Mouse (Mus musculus) erythroblast, embryonic 14.5 days (primary cell): ENCODE results near the gene Mum1. TPM values are rescaled to one million over a fixed set of nuclear protein-coding genes. Genes with fewer than 3 reads are reported as not detected.
A peak's percentile ranks its signal among the peaks of the same experiment; 100 is the strongest.
"Not testable (repeated sequence)": the region's sequence is repeated elsewhere in the genome, so short reads cannot be mapped to it uniquely, and the experiment has no call there.

Experiments used
- H3K27me3 ChIP-seq: 2 replicates; pipeline ENCODE4 v1.6.1; 2012; ENCODE audit warnings: inconsistent platforms; ENCODE audit not compliant: control insufficient read depth
- H3K36me3 ChIP-seq: 2 replicates; pipeline ENCODE4 v1.6.1; 2012; ENCODE audit warnings: mild to moderate bottlenecking, inconsistent platforms; ENCODE audit not compliant: control insufficient read depth
- H3K4me1 ChIP-seq: 2 replicates; pipeline ENCODE4 v1.6.1; 2012; ENCODE audit warnings: inconsistent platforms; ENCODE audit not compliant: control insufficient read depth
- H3K4me3 ChIP-seq: replicated peaks from 2 replicates; pipeline ENCODE3; 2012; ENCODE audit warnings: moderate library complexity, mild to moderate bottlenecking, inconsistent platforms
- H3K9me3 ChIP-seq: 2 replicates; pipeline ENCODE4 v1.6.1; 2012; ENCODE audit warnings: low read length, inconsistent platforms, mixed read lengths; ENCODE audit not compliant: control insufficient read depth
- GATA1 ChIP-seq: IDR thresholded peaks from 2 replicates; pipeline ENCODE4 v1.6.1; 2012; ENCODE audit warnings: low read length, inconsistent platforms, mixed read lengths
- TAL1 ChIP-seq: IDR thresholded peaks from 3 replicates; pipeline ENCODE4 v1.6.1; 2012; ENCODE audit warnings: low read length, inconsistent platforms, mixed read lengths
- polyA plus RNA-seq: library from polyadenylated mRNA; stranded (reverse); fragments of >175 nt; gene quantifications from 2 replicates; pipeline ENCODE4 v1.2.3, GENCODE M21; 2012

The Mum1 gene
- polyA plus RNA-seq, 1 experiment: 4.7 TPM

- H3K4me1 ChIP-seq: peaks cover 58% of the 10 kb centered on the region
- TF ChIP-seq TAL1: no peak
- TF ChIP-seq GATA1: peak; percentile 42; the same call in 1 of the 2 replicates
- H3K9me3 ChIP-seq: no peaks in the 10 kb centered on the region
- H3K4me3 ChIP-seq: no peak overlapping the region
- H3K36me3 ChIP-seq: peaks cover 49% of the 10 kb centered on the region
- no peaks in the 10 kb centered on the region for H3K27me3 ChIP-seq
Observed at GRCm38 (mm10) chr10:80245600-80245999, 19.4 kb downstream of the Mum1 start.

- peaks cover 60% of the 10 kb centered on the region for H3K4me1 ChIP-seq
- no peak for TF ChIP-seq GATA1
- TF ChIP-seq TAL1: no peak
- peak overlapping the region; percentile 82 for H3K4me3 ChIP-seq
- no peaks in the 10 kb centered on the region for H3K27me3 ChIP-seq
- H3K9me3 ChIP-seq: no peaks in the 10 kb centered on the region
- H3K36me3 ChIP-seq: peaks cover 48% of the 10 kb centered on the region
Observed at GRCm38 (mm10) chr10:80247849-80248248, 21.6 kb downstream of the Mum1 start.

GRCm38 (mm10) chr10:80248437-80248836 is 22.2 kb downstream of the Mum1 start:
- H3K9me3 ChIP-seq, H3K27me3 ChIP-seq: not testable (repeated sequence)
- peak overlapping the region; percentile 82 for H3K4me3 ChIP-seq
- H3K36me3 ChIP-seq: peaks cover 48% of the 10 kb centered on the region
- peaks cover 63% of the 10 kb centered on the region for H3K4me1 ChIP-seq

DNA sequence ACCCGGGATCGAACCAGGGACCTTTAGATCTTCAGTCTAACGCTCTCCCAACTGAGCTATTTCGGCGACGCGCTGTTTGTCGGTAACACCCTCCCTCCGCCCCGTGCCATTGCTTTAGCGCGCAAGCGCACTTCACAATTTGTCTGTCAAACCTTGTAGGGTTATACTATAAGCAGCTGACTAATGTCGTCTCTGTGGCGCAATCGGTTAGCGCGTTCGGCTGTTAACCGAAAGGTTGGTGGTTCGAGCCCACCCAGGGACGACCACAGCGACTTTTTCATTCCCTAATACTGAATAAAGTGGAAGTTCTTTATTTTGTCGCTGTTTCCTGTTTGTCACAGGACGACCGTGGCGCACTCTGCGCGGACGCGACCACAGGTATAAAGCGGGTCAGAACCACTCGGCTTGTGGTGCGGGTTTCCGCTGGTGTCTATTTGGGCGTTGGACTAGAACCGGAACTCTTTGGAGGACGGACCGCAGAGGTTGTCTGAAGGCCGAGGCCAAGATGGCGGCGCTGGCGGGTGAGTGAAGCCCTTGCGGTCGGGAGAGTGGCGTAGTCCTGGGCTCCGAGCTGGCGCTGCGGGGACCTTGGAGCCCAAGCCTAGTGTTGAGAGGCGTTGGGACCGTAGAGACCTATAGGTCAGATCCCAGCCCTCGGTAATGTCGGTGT is 22.9 kb downstream of the Mum1 start, which contains the start of gene Ndufs7:
Ndufs7 (plus strand) TSS at position 151 of the 670 bp plus-strand sequence.
- Histone ChIP-seq H3K4me1 (peaks cover 65% of the 10 kb centered on the region), H3K36me3 (peaks cover 48% of the 10 kb centered on the region), H3K9me3 (no peaks in the 10 kb centered on the region), H3K27me3 (no peaks in the 10 kb centered on the region), H3K4me3 (peak within 1 kb of the TSS; percentile 82)
- TF ChIP-seq TAL1: no peak
- TF ChIP-seq GATA1: no peak

GRCm38 (mm10) chr10:80250059-80250458 is 23.8 kb downstream of the Mum1 start:
- Histone ChIP-seq H3K27me3 (no peaks in the 10 kb centered on the region), H3K4me3 (peak overlapping the region; percentile 82), H3K4me1 (peaks cover 70% of the 10 kb centered on the region), H3K9me3 (no peaks in the 10 kb centered on the region), H3K36me3 (peaks cover 50% of the 10 kb centered on the region)
- TF ChIP-seq GATA1 (no peak), TAL1 (no peak)

DNA sequence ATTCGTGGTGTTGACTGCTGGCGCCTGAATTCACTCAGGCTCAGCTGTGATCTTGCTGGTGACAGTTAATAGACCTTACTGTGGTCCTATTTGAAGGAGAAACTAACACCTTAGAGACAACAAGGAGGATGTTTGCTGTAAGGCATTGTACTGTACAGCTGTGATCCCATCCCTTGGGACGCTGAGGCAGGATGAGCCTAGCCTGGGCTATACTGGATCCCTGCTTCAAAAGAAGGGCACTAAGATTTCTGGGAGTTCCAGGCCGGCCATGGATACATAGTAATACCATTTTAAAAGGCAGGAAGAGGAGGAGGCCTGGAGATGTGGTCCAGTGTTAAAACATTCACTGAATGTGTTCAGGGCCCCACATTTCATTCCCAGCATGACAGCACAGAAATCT is 24.3 kb downstream of the Mum1 start:
- H3K4me1 ChIP-seq: peaks cover 65% of the 10 kb centered on the region
- no peaks in the 10 kb centered on the region for H3K9me3 ChIP-seq
- peaks cover 51% of the 10 kb centered on the region for H3K36me3 ChIP-seq
- no peaks in the 10 kb centered on the region for H3K27me3 ChIP-seq
- no peak for TF ChIP-seq TAL1
- TF ChIP-seq GATA1: no peak
- H3K4me3 ChIP-seq: peak overlapping the region; percentile 82

- H3K36me3 ChIP-seq: peaks cover 65% of the 10 kb centered on the region
Observed at GRCm38 (mm10) chr10:80252011-80252410, 25.8 kb downstream of the Mum1 start.

GRCm38 (mm10) chr10:80252493-80253274 is 26.4 kb downstream of the Mum1 start:
- TF ChIP-seq TAL1 (no peak), GATA1 (no peak)
- Histone ChIP-seq H3K36me3 (peaks cover 70% of the 10 kb centered on the region), H3K27me3 (no peaks in the 10 kb centered on the region), H3K9me3 (no peaks in the 10 kb centered on the region), H3K4me1 (peaks cover 60% of the 10 kb centered on the region), H3K4me3 (no peak overlapping the region)

More at GRCm38 (mm10) chr10:80252011-80252410, 25.8 kb downstream of the Mum1 start:
- Histone ChIP-seq H3K4me1 (peaks cover 63% of the 10 kb centered on the region), H3K4me3 (no peak overlapping the region), H3K9me3 (no peaks in the 10 kb centered on the region), H3K27me3 (no peaks in the 10 kb centered on the region)
- TF ChIP-seq GATA1 (no peak), TAL1 (no peak)

GRCm38 (mm10) chr10:80253551-80253950 is 27.3 kb downstream of the Mum1 start:
- Histone ChIP-seq H3K9me3 (no peaks in the 10 kb centered on the region), H3K36me3 (peaks cover 79% of the 10 kb centered on the region), H3K4me3 (no peak overlapping the region), H3K4me1 (peaks cover 60% of the 10 kb centered on the region), H3K27me3 (no peaks in the 10 kb centered on the region)
- TF ChIP-seq GATA1: no peak
- TF ChIP-seq TAL1: no peak
